In the genomic region with DNA sequence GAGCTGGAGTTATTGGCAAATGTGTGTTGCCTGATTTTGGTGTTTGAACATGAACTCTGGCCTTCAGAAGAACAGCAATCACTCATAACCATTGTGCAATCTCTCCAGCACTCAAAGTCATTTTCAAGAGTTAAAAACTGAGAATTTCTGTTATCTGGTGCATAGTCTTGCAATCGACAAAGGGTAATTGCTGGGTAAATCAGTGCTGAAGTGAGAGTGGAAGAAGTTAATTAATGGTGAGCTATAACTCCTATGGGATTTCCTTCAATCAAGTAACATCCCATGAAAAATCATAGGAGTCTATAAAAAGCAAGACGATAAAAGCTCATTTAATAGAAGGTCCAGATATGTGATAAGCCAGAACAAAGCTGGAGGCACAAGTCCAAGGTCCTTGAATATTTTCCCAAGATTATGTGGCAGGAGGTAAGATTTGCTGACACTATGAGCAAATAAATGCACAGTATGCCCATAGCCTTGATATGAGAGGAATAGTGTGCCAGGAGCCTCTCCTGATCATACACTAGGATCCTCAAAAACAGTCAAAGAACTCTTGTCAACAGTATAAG, we compare ENCODE assay signal across 32 mouse cellular contexts.
"Had no signal": no experiment of that assay in that cellular context is flagged by ENCODE, and none has a peak within 500 bp of the region (broad histone marks: within the 10 kb centered on the region; RNA-seq: fewer than 3 reads in every experiment).

No protein-coding gene starts in this region.

- H3K36me3 ChIP-seq: limb, embryonic 10.5 days; limb, embryonic 12.5 days; limb, embryonic 13.5 days; limb, embryonic 15.5 days; liver, embryonic 13.5 days; liver, embryonic 15.5 days; lung, embryonic 15.5 days; midbrain, embryonic 10.5 days; midbrain, embryonic 12.5 days; midbrain, embryonic 13.5 days; midbrain, embryonic 15.5 days; neural tube, embryonic 12.5 days; neural tube, embryonic 13.5 days had no signal

- H3K4me1 ChIP-seq: limb, embryonic 10.5 days; limb, embryonic 12.5 days; limb, embryonic 13.5 days; limb, embryonic 15.5 days; liver, embryonic 13.5 days; liver, embryonic 15.5 days; lung, embryonic 15.5 days; megakaryocyte, embryonic 14.5 days; midbrain, embryonic 10.5 days; midbrain, embryonic 12.5 days; midbrain, embryonic 13.5 days; midbrain, embryonic 15.5 days; neural tube, embryonic 12.5 days; neural tube, embryonic 13.5 days had no signal

- H3K9ac ChIP-seq: limb, embryonic 12.5 days; limb, embryonic 13.5 days; limb, embryonic 15.5 days; liver, embryonic 13.5 days; liver, embryonic 14.5 days; liver, embryonic 15.5 days; liver, postnatal 0 days; lung, embryonic 14.5 days; lung, embryonic 15.5 days; midbrain, embryonic 12.5 days; midbrain, embryonic 13.5 days; midbrain, embryonic 15.5 days; neural tube, embryonic 12.5 days; neural tube, embryonic 13.5 days had no signal

- H3K4me2 ChIP-seq: limb, embryonic 12.5 days; limb, embryonic 13.5 days; limb, embryonic 15.5 days; liver, embryonic 11.5 days; liver, embryonic 13.5 days; liver, embryonic 15.5 days; lung, embryonic 14.5 days; lung, embryonic 15.5 days; midbrain, embryonic 11.5 days; midbrain, embryonic 12.5 days; midbrain, embryonic 13.5 days; midbrain, embryonic 15.5 days; neural tube, embryonic 12.5 days; neural tube, embryonic 13.5 days had no signal

- DNase-seq: left cerebral cortex, postnatal 4 days; liver; liver, embryonic 13.5 days; liver, postnatal 0 days; lung, adult 18-20 months; lung, adult 2 months; lung, embryonic 14.5 days; lung, postnatal 10 days; lung, postnatal 14 days; lung, postnatal 36 days; lung, postnatal 4 days; midbrain, embryonic 14.5 days had no signal

- H3K27ac ChIP-seq: limb, embryonic 10.5 days; limb, embryonic 12.5 days; limb, embryonic 13.5 days; limb, embryonic 15.5 days; liver, embryonic 13.5 days; liver, embryonic 14.5 days; liver, embryonic 15.5 days; lung, embryonic 15.5 days; macrophage; midbrain, embryonic 10.5 days; midbrain, embryonic 12.5 days; midbrain, embryonic 13.5 days; midbrain, embryonic 15.5 days; neural tube, embryonic 12.5 days; neural tube, embryonic 13.5 days had no signal

- H3K4me3 ChIP-seq: limb, embryonic 10.5 days; limb, embryonic 12.5 days; limb, embryonic 13.5 days; limb, embryonic 15.5 days; liver, embryonic 13.5 days; liver, embryonic 15.5 days; lung, embryonic 15.5 days; megakaryocyte, embryonic 14.5 days; midbrain, embryonic 10.5 days; midbrain, embryonic 12.5 days; midbrain, embryonic 13.5 days; midbrain, embryonic 15.5 days; myocyte; neural tube, embryonic 12.5 days; neural tube, embryonic 13.5 days had no signal

- H3K27me3 ChIP-seq: limb, embryonic 12.5 days; limb, embryonic 13.5 days; limb, embryonic 15.5 days; liver, embryonic 13.5 days; liver, embryonic 15.5 days; lung, embryonic 15.5 days; megakaryocyte, embryonic 14.5 days; midbrain, embryonic 12.5 days; midbrain, embryonic 13.5 days; midbrain, embryonic 15.5 days; neural tube, embryonic 12.5 days; neural tube, embryonic 13.5 days had no signal

- ATAC-seq: liver, postnatal 0 days; lung, postnatal 0 days; midbrain, embryonic 13.5 days; midbrain, embryonic 15.5 days; midbrain, embryonic 16.5 days had no signal

- H3K9me3 ChIP-seq: limb, embryonic 10.5 days; limb, embryonic 12.5 days; limb, embryonic 13.5 days; limb, embryonic 15.5 days; liver, embryonic 13.5 days; liver, embryonic 15.5 days; lung, embryonic 15.5 days; megakaryocyte, embryonic 14.5 days; midbrain, embryonic 10.5 days; midbrain, embryonic 12.5 days; midbrain, embryonic 13.5 days; midbrain, embryonic 15.5 days; neural tube, embryonic 12.5 days; neural tube, embryonic 13.5 days had no signal
